Mouse (Mus musculus) adrenal gland, postnatal 4 days (tissue): ENCODE measurements around the gene Rnf152. TPM values are rescaled to one million over a fixed set of nuclear protein-coding genes. Genes with fewer than 3 reads are reported as not detected.

ENCODE experiments used
- DNase-seq, 2 experiments: peaks; one replicate each; pipeline ENCODE4 v3.0.0; 2021 to 2022; ENCODE audit warnings: low spot score in 2 of 2, mixed read lengths in 2 of 2
- total RNA-seq, 2 experiments: library from RNA; stranded (reverse); gene quantifications; 2 replicates each; pipeline ENCODE4 v1.2.3; 2021

Gene Rnf152
- total RNA-seq, 2 experiments from 2014 or later = 3.5 to 4.0 TPM

DNA sequence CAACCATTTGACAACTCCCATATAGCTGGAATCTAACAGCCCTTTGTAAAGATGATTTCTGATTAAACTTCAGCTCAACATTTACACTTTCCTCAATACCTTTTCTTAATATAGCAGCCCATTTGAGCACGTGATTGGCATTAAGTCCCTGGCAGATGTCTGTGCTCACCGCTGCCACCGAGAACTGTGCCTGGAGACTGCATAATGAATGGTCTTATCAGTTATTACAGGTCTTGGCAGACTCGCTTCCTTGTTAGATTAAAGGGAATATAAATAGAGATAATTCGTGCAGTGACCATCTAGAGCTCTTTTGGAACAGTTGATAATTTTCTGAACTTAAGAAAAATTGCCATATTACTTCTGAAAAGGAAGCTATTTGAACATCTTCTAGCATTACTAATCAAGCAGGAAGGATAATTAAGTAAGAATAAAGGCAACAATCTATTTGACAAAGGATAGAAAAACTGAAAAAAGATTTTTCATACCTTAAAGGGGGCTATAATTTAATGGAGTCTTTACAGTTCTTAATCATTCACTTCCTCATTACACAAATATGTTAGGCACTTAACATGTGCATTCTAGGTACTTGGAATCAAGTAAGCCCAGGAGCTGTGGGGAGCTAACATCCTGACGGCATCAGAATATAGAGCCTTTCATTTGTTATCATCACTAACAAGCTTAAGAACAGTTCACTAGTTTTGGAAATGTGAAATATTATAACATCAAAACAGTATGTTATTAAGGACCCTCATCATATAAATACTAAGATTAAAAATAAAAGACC lies 113.0 kb downstream of the Rnf152 start:
- no peak for DNase-seq

DNA sequence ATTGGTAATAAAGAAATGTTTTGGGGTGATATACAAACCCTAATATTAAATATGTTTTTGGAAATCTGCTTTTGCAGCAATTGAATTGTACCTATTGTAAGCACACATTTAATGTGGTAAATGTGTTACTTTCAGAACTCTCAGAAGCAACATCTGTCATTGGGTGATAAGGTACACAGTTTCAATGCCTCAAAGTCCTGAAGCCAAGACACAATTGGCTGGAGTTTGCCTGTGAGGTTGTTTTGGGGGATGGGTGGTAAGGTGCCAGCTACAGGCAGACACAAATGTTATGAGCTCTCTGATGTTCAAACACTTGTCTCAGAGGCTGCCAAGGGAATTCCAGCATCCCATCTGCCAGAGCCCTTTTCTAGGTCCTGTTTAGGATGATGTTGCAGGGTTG lies 116.3 kb downstream of the Rnf152 start:
- no peak for DNase-seq
